Mouse (Mus musculus): ENCODE data around the gene Rex2. TPM values are rescaled to one million over a fixed set of nuclear protein-coding genes. Genes with fewer than 3 reads are reported as not detected.
"Not testable (repeated sequence)": the region's sequence is repeated elsewhere in the genome, so short reads cannot be mapped to it uniquely, and the experiment has no call there.

Gene Rex2
- total RNA-seq (2022) = under 1 TPM; 0.35 to 0.63 (median 0.45) TPM

DNA sequence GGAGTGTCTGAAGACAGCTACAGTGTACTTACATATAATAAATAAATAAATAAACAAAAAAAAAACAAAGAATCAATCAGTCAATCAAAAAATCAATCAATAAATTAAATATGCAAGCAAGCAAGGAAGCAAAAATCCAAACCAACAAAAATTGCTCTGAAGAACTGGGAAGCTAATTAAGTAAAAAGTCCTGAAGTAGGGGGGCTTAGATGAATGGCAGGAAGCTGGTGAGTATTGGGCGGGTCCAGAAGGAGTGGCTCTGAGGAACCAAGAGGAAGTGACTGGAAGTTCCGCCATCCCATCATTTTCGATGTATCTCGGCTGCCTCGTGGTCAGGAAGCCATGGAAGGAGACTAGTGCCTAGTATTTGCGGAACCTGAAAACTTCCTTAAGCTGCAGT lies at the start of gene Rex2:
Gene Rex2, plus strand, starts transcription at position 301 of the 400 bp plus-strand sequence.
- not testable (repeated sequence) for DNase-seq (ENCODE audit: low spot score)

- DNase-seq (ENCODE audit: low spot score) = not testable (repeated sequence)
These were observed 45.1 kb upstream of the Rex2 start for GRCm38 (mm10) chr4:146976581-146976980.

DNA sequence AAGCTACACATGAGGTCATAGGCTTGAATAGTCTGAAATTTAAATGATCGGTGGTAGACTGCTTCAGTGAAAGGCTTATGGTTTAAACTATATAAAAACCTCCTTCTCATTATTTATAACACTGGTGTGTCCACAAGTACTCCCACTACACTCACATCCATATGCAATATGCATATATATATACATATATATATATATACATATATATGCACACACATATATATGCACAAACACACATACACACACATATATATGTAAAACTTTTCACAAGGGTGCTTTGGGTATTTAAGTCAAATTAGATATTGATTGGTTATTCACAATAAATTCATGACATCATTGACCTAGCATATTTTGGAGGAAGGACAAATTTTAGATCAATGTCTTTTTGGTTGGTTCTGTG lies 3.2 kb upstream of the Rex2 start:
- not testable (repeated sequence) for DNase-seq (ENCODE audit: low spot score)

DNA sequence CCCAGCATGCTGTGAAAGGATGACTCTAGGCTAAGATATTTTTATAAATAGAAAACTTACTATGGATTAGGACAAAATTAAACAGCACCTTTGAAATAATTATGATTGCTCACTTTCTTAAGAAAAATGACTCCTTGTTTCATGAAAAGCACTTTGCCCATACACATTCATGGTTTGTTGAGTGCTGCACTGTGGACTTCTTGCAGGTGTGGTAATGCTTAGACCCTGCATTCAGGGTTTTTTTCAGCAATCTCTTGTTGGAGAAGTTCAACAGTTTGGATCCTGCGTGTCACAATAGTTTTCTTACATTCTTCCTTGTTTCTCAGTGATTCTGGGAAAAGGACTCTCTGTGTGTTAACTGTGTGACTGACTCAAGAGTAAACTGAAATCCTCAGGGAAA lies 4.7 kb downstream of the Rex2 start:
- not testable (repeated sequence) for DNase-seq (ENCODE audit: low spot score)

DNA sequence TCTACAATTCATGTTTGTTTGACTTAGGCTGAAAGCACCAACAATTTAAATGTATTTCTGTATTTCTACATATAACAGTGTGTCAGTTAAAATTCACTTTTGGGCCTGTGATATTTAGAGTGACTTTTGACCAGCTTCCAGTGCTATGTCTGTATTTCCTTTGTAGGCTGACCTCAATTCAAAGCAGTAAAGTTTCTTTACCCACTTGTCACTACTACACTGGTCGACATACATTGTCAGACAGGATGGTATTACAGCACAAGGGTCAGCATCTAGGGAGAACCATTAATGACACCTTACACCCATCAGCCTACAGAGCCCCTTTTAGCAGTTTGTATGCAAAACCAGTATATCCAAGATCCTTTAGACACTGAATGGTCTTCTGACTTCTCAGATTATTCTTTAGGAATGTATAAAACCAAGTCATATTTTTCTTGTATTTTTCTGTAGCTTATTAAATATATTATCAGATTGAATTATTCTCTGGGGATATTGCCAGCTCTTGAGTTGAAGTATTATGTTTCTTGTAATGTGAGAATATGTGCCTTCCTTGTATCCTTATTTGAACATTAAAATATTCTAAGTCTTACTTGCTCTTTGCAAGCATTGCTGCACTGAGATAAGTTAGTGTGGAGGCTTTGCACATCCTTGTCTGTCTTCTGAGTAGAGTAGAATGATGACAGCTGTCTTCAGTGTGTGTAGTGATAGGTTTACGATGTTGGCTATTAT lies 9.8 kb downstream of the Rex2 start:
- DNase-seq (ENCODE audit: low spot score) = not testable (repeated sequence)

DNA sequence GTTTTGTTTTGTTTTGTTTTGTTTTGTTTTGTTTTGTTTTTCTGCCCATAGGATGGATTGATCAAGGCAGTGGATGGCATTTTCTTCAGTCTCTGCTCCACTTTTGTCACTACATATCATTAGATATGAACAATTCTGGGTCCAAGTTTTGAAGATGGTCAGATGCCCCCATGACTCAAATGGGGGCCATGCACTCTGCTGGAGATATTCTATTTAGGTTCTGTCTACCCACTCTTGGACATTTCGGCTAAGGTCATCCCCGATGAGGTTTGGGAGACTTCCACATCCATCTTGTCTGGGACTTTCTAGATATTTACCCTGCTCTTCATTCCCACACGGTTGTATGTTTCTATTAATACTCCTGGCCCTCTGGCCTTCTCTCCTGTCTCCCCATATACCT lies 42.1 kb downstream of the Rex2 start:
- DNase-seq (ENCODE audit: low spot score) = not testable (repeated sequence)

- DNase-seq (ENCODE audit: low spot score) = not testable (repeated sequence)
These were observed 44.2 kb downstream of the Rex2 start for GRCm38 (mm10) chr4:147065861-147066260.

GRCm38 (mm10) chr4:147066380-147066779 lies 44.7 kb downstream of the Rex2 start:
- DNase-seq (ENCODE audit: low spot score) = not testable (repeated sequence)

- not testable (repeated sequence) for DNase-seq (ENCODE audit: low spot score)
These were observed 74.0 kb downstream of the Rex2 start for GRCm38 (mm10) chr4:147095641-147096040.

DNA sequence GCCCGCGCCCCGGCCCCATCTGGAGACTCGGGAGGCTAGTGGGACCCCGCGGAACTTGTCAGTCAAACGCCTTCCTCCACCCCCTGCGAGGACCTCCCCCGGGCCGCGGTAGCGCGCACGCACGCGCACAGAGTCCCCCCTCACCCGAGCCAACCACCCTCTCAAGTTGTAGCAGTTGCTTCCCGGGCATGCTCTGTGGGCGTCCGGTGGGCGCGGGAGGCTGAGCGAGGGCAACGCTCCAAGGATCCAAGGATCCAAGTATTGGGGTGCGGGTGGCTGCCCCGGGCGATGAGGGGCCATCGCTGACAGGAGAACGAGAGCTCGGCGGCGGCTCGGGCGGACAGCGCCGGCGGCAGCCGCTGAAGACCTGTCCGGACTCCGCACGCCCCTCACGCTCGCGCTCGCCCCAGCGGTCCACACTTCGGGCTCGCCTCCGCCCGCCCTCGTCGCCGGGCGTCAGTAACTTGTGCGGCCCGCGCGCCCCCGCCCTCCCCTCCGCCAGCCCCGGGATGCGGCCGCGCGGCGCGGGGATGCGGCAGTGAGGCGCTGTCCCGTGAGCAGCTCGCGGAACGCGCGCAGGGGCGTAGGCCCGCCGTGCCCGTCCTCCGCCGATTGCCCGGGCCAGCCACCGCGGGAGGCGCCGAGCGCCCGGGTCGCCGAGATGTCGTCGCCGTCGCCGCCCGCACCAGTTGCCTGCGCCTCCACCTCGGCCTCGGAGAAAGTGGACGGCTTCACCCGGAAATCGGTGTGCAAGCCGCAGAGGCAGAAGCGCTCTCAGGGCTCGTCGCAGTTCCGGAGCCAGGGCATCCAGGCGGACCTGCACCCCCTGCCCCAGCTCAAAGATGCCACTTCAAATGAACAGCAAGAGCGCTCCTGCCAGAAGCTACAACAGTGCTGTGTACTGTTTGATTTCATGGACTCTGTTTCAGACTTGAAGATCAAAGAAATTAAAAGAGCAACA lies 80.3 kb downstream of the Rex2 start:
- not testable (repeated sequence) for DNase-seq (ENCODE audit: low spot score)

GRCm38 (mm10) chr4:147103814-147104213 lies 82.2 kb downstream of the Rex2 start:
- not testable (repeated sequence) for DNase-seq (ENCODE audit: low spot score)

Other genes starting within 250 kb of the Rex2 start
- gene Gm21411, start 112.3 kb upstream of the Rex2 start, total RNA-seq (2022) = not detected
- gene Zfp989, start 49.9 kb upstream of the Rex2 start, total RNA-seq (2022) = not detected
- 1 to 10 TPM; 3.1 to 6.8 (median 5.0) TPM for gene Zfp991, start 110.2 kb downstream of the Rex2 start, total RNA-seq (2022)